Mouse (Mus musculus): ENCODE results near the gene 4930455H04Rik. TPM values are rescaled to one million over a fixed set of nuclear protein-coding genes. Genes with fewer than 3 reads are reported as not detected.

The 4930455H04Rik gene
- polyA plus RNA-seq, 1 experiment from 2014 or later = 0.11 TPM

DNA sequence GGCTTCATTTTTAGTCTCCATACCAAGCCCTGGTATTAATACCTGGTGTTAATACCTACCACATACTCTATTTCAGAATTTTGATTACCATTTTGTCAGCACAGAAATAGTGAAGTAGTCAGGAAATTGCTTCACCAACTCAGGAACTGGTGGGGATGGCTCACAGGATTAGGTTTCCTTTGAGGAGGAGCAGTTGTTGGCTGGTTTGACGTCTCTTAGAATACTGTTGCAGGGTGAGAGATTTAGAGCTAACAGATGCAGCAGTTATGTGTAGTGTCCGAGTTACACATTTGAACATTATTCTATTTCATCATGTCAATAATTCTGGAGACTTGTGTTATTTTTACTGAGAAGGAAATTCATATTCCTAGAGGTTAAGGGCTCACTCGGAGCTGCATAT, 57.4 kb downstream of the 4930455H04Rik start:
- H3K4me2 ChIP-seq (ENCODE audit: low read depth, severe bottlenecking) = no peak overlapping the region
- H3K27me3 ChIP-seq (ENCODE audit: control insufficient read depth, insufficient read depth, low read length) = no peaks in the 10 kb centered on the region
- WGBS = 77% methylated on average over 3 of the region's 3 CpGs
- no peak overlapping the region for H3K9ac ChIP-seq (ENCODE audit: low read length)
- ATAC-seq (ENCODE audit: insufficient number of reproducible peaks, low FRiP score, low TSS enrichment, low read depth) (no peak), DNase-seq (ENCODE audit: low spot score) (no peak)
- H3K4me1 ChIP-seq (ENCODE audit: control insufficient read depth, insufficient read depth, low read length) = no peaks in the 10 kb centered on the region
- no peaks in the 10 kb centered on the region for H3K36me3 ChIP-seq (ENCODE audit: control insufficient read depth, insufficient read depth, low read length)
- no peak overlapping the region for H3K27ac ChIP-seq (replicated peaks; ENCODE audit: low read depth, low read length)
- no peaks in the 10 kb centered on the region for H3K9me3 ChIP-seq (ENCODE audit: control insufficient read depth, low read length)
- no peak overlapping the region for H3K4me3 ChIP-seq (ENCODE audit: low read depth, low read length)

Other genes starting within 250 kb of the 4930455H04Rik start
- gene Agl, start 160.1 kb upstream of the 4930455H04Rik start, polyA plus RNA-seq (2014; fragmentation: Nextera tagmentation; extraction: Ambion mirVana) = 10.2 and 10.4 TPM in 2 replicates
- 10.7 and 14.5 TPM in 2 replicates for gene Frrs1, start 108.8 kb upstream of the 4930455H04Rik start, polyA plus RNA-seq (2014; fragmentation: Nextera tagmentation; extraction: Ambion mirVana)
- gene Palmd, start 720 bp downstream of the 4930455H04Rik start, polyA plus RNA-seq (2014; fragmentation: Nextera tagmentation; extraction: Ambion mirVana) = 2.4 and 2.9 TPM in 2 replicates

Data from limb, embryonic 11.5 days (tissue).